Mouse (Mus musculus) left cerebral cortex, adult 11 months (tissue): ENCODE results near the gene Akirin2.

Source experiments
- DNase-seq: peaks from one replicate; pipeline ENCODE4 v3.0.0; 2022; ENCODE audit warnings: low spot score

The Akirin2 gene

DNA sequence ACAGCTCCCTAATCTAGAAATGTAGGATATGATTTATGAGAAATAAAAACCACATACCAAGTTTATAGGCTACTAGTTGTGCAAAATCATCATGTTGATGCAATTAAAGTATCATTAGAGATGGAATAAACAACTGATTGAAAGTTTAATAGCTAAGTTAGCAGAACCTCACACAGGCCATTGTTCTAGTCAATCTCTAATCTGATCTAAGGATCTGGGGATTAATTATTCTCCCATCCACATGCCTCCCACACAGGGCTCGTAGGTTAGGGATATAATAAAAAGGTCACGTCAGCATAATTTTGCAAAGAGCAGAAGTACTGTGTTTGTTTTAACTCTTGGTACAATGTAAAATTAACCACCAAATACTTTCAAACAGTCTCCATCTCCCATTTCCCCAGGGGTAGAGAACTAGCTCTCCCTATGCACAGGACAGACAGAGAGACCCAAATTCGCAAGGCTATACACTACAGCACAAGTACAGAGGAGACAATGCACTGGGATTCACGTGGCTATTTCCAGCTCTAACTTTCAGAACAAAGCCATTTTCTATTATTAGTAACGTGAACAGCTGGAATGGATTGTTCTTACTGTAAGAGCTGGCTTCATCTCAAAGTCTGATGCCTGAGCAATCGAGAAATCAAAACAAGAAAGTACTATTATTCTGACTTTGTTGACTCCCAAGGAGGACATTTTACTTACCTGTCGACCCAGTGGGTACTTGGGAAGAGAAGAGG, 34.3 kb downstream of the Akirin2 start:
- DNase-seq = no peak

DNA sequence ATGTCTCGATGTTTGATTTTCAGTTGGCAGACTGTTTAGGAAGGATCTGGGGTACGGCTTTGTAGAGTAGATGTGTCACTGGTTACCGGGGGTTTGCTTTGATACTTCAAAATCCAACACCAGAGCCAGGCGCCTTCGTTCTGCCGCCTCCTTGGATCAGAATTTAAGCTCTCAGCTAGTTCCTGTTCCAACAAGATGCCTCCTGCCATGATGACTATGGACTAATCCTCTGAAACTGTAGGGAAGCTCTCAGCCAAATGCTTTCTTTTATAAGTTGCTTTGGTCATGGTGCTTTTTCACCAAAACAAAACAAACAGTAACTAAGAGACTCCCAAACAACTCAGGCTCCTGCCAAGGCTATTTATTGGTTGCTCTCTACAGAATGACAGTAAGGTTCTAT, 52.4 kb downstream of the Akirin2 start:
- no peak for DNase-seq

DNA sequence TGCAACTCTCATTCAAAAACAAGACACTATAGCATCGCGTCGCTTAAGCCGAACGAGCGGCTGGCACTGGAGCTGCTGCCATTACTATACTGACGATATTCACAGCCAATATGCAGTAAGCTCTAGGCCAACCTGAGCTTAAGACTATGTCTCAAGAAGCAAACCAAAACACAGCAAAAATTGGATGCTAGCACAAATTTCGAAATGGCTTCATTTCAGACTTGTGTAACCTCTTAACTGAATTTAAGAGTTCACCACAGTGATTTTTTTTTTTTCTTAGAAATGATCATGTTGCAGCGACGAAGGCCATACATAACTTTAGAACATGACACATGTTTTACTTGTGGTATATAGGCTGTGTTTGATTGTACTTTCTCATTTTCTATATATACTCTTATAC, 55.9 kb downstream of the Akirin2 start:
- no peak for DNase-seq

DNA sequence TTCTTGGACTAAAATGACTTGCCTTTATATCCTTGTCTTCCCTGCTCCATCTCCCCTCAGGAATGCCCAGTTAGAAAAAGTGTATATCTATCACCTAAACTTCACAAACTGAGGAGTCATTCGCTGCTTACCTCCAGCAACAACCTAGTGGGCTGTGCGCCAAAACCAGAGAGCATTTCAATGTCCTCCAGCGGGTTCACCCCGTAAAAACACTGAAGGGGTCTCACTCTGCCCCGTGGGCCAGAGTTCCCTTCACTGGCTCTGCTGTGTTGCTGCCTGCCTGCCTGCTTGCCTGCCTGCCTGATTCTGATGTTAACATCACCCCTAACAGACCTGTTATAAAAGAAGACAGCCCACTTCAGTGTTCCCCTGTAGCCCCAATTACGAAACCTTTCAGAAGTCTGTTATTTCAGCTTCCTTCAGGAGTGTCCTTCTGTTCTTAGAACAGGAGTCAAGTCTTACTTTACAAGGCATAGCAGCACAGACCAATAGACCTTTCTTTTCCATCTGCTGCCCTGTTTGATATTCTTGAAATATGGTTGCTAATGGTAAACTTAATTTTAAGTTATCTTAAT, 62.9 kb downstream of the Akirin2 start:
- no peak for DNase-seq

DNA sequence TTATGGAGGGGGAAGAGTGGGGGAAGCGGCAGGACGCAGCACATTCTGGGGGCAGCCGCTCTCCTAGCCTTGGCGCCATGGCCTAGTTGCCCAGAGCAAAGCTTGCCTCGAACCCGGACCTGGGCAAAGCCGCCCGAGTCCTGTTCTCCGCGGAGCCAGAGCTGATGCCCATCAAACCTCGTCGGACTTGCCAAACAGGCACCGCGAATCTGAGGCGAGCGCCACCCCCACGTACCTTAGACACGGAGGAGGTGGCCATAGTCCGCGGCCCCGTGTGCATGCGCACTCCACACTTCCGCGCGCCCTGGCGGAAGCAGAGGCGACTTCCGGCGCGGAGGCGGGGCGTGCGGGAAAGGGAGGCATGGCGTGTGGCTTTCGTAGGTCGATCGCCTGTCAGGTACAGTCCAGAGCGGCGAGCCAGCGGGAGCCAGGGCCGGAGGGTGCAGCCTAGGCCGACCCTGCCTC, 63.9 kb downstream of the Akirin2 start, which contains the start of the genes Orc3 and Rars2:
Orc3 (minus strand) TSS at position 315 of the 465 bp plus-strand sequence.
Rars2 (plus strand) TSS at position 328 of the 465 bp plus-strand sequence.
- peak; percentile 89 for DNase-seq

DNA sequence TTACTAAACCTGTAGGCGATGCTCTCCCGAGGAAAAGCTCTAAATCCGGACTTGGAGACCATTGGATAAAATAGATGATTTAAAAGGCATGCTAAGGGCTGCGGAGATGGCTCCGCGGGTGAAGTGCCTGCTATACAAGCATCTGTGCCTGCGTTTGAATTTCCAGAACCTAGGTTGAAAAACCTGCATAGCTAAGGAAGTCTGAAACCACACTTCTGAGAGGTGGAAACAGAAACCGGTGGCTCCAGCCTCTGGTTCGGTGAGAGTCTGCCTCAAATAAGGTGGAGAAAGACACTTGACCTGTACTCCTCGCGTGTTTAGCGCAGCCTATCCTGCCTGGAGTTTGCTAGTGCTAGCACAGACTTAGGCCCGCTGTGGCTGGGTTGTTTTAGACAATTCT, 64.6 kb downstream of the Akirin2 start:
- DNase-seq = peak; percentile 22

DNA sequence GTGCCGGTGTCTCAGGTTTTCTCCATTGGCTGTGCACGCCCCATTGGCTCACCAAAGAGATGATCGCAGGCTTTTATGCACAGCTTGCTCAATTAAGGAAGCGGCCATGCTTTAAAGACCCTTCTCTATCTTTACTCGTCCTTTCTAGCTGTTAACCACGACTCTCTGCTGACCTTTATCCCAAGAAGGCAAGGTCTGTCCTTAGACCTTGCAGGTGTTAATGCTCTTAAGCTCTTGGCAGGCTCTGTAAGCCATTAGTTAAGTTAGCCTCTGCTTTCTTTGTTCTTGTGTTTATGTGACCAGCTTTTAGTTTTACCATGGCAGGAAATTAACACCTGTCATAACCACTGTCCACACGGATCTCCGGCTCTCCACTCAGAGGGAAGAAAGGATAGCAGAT, 65.4 kb downstream of the Akirin2 start:
- DNase-seq = no peak
